Mouse (Mus musculus) spleen, adult 12 weeks (tissue): ENCODE results near the gene Eif4g2.

Source experiments
- DNase-seq: peaks from one replicate; pipeline ENCODE4 v3.0.0; 2022; ENCODE audit warnings: low spot score

Gene Eif4g2

DNA sequence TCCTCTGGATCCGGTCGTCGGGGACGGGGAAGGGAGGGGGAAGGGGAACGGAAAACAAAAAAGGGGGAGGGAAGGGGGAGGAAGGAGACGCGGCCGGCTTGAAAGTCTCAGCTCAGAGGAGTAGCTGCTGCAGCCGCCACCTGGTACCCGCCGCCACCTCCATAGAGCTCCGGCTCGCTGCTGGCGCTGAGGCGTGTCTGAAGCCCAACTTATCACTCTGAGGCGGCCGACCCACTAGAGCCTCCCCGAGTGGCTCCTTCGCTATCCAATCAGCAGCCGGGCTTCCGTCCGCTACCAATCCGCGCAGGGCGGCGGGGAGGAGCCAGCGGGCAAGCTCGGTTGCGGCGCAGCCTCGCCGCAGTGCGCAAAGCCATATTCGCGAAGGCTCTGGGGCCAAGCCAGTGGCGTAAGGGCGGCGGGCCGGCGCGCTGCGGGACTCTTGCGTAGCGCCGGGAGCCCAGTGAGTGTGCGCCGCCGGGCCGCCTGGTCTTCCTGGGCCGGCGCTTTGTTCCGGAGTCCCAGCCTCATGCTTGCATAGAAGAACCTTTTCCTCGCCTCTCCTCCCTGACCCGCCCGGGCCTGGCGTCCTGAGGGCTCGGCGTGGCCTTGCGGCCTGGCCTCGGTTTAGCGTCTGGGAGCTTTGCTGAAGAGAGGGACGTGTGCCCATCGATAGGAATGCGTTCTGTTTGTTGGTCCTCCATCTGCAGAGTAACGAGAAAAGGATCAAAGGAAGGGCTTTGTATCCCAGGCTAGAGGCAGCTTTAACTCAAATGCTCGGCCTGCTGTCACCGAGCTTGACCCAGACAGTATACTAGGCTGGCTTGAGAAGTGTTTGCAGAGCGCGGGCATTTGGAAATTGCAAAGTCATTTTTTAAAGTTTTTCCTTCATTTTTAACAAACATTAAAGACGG lies at the start of gene Eif4g2:
Eif4g2 (minus strand) TSS at position 209 of the 911 bp plus-strand sequence.
- DNase-seq: peak; percentile 98

DNA sequence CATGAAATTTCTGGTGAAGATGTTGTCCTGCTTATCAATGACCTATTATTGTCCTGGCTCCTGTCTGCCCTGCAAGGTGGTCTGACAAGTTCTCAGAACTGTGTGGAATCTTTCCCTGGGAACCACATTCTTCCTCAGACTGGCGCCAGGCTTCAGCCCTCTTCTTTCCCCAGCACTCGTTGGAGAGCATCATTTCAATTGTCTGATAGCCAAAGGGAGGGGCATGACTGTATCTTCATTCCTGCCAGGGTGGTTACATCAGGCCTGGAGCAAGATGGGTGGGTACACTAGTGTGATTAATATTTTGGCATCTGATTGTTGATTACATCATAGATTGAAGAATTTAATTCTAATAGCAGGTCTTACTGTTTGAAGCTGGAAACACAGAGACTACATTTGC lies 49.8 kb upstream of the Eif4g2 start:
- DNase-seq: no peak

DNA sequence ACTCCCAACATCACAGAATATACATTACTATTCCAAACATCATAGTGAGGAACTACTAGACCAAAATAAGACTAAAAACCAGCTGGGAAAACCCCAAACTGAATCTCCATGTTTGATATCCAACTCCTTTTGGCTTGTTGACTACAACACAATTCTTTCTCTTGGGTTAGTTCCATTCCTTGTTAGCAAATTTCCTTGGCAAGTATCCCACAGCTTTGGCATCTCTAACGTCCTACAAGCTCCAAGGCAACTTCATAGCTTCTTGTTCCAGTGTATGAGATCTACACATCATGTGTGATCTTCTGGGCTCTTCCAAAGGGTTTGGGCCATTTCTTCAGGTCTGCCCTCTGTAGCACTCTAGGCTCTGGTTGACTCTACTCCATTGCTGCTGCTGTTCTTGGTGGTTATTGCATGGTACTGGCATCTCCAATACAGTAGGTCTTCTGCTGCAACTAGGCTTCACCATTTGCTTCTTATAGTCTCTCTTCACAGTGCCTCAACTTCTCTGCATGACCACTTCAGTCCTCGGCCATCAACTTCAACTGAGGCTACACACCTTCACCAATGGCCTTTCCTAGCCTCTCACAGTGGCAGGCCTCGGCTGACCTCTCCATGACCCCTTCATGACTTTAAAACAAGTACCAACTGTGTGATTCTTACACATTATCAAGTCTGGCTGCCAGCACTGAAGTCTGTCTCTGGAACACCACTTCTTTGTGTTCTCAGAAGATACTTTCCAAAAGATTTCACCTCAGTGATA lies 44.0 kb upstream of the Eif4g2 start:
- no peak for DNase-seq

DNA sequence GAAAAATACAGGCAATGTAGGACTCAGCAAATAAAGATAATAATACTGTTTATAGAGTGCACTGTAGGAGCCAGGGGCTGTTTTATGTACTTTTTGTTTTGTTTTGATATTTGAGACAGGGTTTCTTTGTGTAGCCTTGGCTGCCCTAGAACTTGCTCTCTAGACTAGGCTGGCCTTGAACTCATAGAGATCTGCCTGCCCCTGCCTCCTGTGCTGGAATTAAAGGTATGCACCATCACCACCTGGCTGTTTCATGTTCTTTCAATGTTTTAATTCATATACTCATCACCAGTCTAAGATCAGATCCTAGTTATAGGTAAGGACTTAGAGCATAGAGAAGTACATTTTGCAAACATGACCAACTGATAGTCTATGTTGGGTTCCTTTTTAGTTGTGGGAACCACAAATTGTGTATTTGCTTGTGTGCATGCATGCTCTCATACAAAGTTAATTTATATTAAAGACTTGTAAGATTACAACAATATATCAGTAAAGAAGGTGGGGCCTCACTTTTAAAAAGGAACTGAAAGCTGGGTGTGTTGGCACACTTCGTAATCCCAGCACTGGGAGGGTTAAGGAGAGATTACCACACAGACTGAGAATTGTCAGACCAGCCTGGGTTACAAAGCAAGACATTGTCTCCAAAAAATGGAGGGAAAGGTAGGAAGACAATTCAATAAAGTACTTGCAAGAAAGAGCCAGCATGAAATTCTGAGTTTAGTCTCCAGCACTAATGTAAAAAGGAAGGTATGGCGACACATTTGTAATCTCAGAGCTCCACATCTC lies 41.1 kb upstream of the Eif4g2 start:
- DNase-seq: no peak

DNA sequence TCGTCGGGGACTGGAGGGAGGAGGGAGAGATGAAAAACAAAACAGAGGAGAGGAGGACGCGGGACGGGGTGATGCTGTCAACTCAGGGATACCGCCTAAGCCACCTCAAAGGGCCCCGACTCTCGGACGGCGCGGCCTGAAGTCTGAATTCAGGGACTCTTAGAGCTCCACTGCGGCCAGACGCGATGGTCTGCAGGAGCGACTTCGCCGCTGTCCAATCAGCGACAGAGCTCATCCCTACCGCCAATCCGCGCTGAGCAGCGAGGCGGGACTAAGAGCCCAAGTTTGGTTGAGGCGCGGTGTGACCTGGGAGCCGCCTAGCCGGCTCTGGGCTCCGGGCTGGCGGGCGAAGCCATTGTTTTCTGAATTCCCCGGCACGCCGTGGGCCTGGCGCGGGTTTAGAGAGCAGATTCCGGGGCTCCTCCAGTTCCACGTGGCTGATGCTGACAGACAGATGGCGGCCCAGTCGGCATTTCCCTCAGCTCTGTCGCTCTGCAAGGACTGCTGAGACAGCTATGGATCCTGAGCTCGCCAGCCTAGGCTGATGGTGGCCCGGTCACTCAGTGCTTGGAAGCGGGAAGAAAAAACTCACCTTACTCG lies 39.8 kb upstream of the Eif4g2 start:
- DNase-seq: peak; percentile 95

DNA sequence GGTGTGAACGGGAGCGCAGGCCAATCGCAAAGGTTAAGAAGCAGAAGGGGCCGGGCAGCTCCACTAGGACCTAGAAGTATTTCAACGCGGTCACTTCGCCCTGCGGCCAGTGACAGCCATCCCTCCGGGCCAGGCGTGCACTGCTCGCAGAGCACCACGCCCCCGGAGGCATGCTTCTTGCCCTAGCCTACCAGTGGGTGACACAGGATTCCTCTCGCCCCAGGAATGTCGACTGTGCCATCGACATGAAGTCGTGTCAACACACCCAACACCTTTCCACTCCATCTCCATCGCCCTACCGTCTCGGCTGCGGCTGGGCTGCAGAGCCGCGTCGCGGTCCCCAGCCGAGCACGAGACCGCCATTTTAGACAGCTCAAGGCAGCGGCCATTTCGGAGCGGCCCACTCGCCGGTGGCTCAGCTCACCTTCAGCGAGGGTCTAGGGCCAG lies 39.3 kb upstream of the Eif4g2 start:
- no peak for DNase-seq

DNA sequence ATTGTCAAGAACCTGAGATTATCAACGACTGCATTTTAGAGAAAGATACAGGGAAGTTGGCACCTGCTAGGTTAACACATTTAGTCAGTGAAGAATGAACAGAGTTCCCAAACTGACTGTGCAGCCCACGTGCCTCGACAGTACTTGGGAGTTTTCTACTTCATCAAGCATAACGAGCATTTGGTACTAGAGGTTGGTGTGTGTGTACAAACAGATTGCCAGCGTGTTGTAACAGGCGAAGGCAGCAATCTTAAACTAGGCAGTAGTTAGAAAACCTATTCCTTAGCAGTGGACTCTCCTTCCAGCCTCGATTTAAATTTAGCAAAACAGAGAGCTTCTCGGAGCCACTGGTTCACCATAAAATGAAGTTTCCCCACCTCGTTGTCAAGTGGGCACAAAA lies 38.7 kb upstream of the Eif4g2 start:
- DNase-seq: no peak

DNA sequence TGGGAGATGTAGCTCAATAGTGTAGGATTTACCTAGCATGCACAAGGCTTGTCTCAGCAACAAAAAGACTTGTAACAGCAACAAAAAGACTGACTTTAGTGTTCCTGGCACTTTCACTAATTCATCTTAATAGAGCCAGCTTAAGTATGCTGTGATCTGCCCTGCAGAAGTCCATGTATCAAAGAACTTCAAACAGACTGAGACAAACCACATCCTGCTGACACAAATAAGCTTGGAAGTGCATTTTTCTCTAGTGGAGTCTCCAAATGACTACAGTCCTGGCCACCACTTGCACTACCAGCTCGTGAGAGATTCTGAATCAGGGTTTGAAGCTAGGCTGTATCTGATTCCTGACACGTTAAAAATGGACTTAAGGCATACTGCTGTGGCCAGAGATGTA lies 26.7 kb upstream of the Eif4g2 start:
- no peak for DNase-seq

DNA sequence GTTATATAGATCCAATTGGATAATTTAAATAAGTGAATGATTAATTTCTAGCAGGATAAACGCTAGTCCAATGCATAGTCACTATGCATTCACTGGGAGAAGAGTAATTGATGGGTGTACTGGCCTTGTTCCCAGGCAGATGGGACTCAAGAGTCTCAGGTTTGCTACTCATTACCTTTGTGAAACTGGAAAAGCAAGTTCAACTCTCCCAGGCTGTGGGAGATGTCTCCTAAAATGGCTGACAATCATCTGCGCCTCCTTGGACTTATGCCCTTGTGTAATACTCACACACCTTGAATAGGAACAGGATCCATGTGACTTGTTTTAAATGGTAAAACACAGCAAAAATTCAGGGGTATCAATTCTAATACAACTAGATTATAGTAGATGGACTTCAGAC lies 26.3 kb upstream of the Eif4g2 start:
- DNase-seq: no peak

DNA sequence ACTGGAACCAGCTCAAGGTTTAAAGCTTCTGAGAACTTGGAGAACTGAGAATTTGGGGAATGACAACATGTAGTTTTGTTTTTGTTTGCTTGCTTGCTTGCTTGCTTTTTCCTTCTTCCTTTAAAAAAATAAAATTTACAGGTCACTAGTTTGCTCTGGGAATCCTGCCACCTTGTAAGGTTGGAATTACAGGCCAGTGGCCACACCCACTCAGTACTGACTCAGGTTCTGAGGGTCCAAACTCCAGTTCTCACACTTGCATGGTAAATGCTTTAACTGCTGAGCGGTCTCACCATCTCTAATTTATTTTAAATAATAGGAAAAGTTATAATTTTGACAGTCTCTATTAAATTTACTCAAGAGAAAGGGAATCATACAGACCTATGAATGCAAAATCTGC lies 15.4 kb upstream of the Eif4g2 start:
- no peak for DNase-seq

DNA sequence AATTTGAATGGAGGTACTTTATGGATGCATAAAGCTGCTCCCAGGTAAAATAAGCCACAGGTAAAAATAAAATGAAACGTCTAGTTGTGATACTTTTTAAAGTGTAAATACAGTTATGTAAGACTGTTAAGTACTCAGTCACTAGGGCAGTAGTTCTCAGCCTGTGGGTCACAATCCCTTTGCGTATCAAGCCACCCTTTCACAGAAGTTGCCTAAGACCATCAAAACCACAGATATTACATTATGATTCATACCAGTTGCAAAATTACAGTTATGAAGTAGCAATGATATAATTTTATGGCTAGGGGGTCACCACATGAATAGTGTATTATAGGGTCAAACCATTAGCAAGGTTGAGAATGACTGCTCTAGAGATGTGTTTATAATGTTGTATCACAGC lies 12.3 kb upstream of the Eif4g2 start:
- no peak for DNase-seq

DNA sequence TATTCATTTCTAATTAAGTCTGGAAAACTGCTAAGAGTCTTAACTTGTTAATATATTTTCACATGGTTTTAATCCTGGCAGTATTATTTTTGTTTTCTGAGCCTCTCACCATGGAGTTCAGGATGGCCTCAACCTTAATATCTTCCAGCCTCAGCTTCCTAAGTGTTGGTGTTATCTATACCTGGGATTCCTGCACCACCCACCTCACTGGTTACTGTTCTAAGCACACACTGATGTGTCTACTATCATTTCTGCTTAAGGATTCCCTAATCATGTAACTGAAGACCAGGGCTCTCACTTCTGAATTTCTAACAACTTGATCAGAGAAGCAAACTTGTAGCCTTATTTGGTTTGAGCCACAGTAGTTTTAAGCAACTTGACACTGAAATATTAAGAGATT lies 2.3 kb upstream of the Eif4g2 start:
- DNase-seq: no peak

DNA sequence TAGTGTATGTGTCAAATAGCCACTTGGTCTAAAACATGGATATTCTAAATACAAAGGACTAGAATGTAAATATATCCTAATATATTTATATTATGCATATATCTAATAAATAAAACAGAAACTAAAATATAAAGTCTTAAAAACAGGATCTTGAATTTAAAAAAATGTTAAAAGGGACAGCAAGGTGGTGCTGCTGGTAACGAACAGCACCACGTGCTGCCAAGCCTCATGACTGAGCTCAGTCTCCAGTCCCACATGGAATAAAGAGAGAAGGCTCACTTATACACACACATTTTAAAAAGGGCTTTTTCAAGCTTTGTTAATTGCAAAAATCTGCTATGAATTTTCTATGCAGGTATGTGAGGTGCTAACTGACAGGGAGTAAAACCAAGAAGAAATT lies 1.6 kb upstream of the Eif4g2 start:
- DNase-seq: no peak

DNA sequence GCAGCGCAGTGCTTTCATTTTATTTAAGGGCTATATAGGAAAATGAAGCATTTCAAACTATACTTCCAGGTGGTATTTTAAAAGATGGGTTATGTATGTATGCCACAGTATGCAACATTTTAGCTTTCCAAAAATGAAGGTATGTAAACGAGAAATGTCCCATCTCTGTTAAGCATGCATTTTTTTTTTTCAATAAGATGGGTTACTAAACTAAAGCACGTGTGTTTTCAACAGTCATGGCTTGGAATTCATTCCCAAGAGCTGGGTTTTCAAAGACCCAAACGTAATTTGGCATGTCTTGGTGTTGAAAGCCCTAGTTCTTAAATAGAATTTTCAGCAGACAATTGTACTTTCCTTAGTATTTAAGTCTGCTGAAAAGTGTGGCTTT lies 897 bp upstream of the Eif4g2 start:
- no peak for DNase-seq

DNA sequence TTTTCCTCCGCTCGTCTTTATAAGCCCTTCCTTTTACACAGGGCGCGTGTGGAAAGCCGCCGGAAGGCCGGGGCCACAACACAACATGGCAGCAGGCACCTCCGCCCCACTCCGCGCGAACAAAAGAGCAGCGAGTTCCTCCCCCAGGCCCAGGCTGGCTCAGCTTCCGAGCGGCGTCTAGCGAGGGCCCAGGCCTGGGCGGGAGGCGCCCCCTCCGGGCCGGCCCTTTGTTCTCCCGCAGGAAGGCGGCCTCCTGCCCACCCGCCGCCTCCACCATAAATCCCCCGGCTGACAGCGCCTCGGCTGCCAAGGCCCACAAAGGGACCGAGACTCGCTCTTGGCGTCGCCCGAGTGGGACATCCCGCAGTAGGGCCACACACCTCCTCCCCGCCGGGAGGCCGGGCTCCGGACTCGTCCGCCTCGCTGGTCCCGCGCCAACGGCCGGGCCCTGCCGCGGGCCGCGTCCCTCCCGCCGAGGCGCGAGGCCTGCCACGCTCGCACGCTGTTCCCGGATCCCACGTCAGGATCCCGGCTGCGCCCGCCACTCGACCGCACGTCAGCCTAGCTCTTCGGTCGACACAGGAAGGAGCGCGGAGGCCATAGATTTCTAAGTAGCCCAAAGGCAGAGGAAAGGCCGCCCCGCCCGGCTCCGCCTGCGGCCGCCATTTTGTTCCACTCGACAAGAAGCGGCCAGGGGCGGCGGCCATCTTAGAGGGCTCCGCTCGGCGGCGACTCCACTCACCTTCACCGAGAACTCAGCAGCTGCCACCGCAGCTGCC lies 598 bp downstream of the Eif4g2 start:
- DNase-seq: peak; percentile 81

DNA sequence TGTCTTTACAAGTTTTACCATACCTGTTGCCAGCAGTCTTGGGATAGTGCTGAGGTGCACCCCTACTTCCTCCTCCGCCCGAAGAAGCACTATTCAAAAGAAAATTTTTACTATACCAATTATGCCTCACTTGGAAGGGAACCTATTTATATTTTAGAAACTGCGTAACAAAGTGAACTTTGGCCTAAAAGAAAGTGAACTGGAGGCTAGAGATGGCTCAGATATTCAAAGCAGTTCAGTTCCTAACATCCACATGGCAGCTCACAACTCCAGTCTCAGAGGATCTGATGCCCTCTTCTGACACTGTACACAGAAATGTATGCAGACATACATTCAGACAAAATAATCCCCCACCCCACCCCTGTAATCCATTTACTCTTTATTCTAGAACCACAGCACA lies 2.0 kb downstream of the Eif4g2 start:
- DNase-seq: no peak

DNA sequence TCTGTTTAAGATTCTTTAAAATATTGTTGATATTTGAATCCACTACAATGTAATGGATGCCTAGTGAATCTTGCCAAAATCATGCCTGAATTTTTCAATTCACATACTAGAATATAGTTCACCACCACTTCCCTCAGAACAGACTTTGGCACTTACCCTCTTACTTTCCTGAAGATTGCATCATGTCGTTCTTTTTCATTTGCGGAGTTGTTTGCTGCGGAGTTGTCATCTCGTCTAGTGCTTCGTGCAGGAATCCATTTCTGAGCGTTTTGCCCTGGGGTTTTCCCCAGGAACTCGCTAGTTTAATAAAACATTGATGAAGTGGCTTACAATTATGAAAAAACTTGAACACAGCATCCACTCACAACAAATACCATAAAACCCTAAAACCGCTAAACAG lies 2.8 kb downstream of the Eif4g2 start:
- no peak for DNase-seq

DNA sequence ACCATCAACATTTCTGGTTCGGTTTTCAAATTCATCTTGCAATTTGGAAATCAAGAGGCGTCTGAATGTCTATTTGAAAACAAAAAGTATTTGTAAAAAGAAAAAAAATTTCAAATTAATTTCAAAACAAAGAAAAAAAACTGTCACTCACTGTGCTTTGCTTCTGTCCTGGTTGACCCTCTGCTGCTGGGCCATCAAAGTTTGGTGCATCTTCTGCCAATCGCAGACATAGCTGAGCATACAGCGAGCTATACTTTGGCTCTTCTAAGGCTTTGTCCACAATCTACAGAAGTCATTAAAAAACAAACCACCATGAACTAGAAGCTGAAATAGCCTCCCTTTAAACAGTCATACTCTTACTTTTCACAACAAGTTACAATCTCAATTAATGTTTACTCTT lies 4.6 kb downstream of the Eif4g2 start:
- no peak for DNase-seq

DNA sequence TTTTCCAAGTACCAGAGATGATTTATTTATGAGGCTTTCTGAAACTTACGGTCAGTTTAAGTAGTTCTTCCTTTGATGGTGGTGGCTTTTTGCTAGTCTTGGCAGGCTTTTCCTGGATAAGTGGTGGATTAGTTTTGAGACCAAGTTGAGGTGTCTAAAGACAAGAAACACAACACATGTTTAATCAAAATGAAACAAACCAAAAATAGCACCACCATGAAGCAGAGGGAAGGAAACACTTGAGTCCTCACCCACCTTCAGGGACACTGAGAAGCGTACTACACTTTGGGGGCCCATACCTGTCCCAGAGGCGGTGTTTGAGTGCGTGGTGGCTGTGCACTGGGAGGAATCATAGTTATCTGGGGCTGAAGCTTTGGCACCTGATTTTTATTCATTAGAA lies 7.5 kb downstream of the Eif4g2 start:
- DNase-seq: no peak

DNA sequence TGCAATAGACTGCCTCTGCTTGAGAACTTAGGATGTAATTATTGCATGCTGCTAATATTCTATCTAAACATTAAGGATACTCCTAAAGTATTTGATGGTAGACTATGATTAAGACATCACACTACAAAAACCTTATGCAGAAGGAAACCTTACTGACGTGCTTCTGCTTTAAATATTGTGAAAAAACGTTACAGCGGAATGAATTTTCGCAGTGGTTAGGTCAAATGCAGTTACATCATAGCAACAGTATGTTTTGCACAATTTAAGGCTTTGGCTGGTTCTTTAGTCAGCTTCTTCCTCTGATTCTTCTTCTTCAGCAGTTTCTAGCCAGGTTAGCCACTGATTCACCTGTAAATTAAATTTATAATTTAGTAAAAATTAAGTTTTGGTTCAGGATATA lies 10.4 kb downstream of the Eif4g2 start:
- DNase-seq: no peak

DNA sequence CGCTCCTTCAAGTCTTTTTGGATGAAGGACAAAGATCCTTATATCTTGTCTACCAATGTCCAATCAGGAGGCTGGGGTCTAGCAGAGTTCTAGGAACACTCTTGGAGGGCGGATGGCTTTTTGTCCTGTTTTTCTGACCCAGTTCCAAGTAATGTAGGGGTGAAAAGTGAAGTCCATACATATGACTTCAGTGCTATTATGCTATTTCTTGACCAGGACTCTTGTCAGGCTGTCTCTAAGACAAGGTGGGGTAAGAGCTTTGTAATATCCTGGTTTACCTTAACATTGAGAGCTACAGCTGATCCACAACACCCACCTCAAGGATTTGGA lies 12.7 kb downstream of the Eif4g2 start:
- no peak for DNase-seq
